Mouse (Mus musculus): ENCODE results near the gene Tmprss11a. TPM values are rescaled to one million over a fixed set of nuclear protein-coding genes. Genes with fewer than 3 reads are reported as not detected.

Tmprss11a gene
- polyA plus RNA-seq, 1 experiment from 2014 or later: 0.07 TPM

DNA sequence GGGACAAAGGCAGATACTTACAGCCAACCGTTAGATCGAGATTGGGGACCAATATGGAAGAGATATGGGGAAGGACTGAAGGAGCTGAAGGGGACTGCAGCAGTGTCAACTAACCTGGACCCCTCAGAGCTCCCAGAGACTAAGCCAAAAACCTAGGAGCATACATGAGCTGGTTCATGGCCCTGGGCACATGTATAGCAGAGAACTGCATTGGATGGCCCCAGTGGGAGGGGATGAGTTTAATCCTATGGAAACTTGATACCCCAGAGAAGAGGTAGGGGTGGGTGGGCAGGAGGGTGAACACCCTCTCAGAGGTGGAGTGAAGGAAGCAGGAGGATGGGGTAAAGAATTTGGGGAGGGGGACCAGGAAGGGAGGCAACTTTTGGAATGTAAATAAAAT, 60.8 kb downstream of the Tmprss11a start:
- no peak overlapping the region for H3K4me2 ChIP-seq
- 84% methylated on average over 2 of the region's 2 CpGs for WGBS
- ATAC-seq (ENCODE audit: insufficient read depth): no peak
- H3K27ac ChIP-seq (ENCODE audit: low read depth): no peak overlapping the region
- no peaks in the 10 kb centered on the region for H3K4me1 ChIP-seq (ENCODE audit: insufficient read depth)
- H3K9me3 ChIP-seq (ENCODE audit: low read depth, low read length): no peaks in the 10 kb centered on the region
- TF ChIP-seq CTCF (IDR thresholded peaks at IDR 0.05; ENCODE audit: low read depth): no peak
- H3K4me3 ChIP-seq (ENCODE audit: low read depth, low read length): no peak overlapping the region
- no peak overlapping the region for H3K9ac ChIP-seq
- no peaks in the 10 kb centered on the region for H3K36me3 ChIP-seq (ENCODE audit: insufficient read depth)
- no peaks in the 10 kb centered on the region for H3K27me3 ChIP-seq (ENCODE audit: insufficient read depth, low read length)
- no peak for DNase-seq

DNA sequence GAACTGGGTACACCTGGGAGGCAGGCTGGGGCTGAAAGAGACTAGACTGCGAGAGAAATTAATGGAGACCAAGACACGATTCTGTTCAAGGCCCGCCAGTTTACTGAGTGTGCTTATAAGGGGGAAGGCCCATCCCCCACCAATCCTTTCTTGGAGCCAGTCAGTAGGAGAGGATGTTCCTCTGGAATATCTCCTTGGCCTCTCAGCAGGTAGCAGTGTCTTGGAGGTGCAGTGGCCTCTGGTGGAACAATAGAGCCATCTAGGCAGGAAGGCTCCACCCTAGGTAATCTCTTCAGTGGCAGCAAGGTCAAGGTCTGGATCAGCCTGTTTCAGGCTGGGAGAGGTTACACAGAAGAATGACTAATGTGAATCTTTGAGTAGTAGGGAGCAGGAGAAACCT, 61.6 kb downstream of the Tmprss11a start:
- 76% methylated on average over 3 of the region's 3 CpGs for WGBS
- Histone ChIP-seq H3K36me3 (ENCODE audit: insufficient read depth) (no peaks in the 10 kb centered on the region), H3K27ac (ENCODE audit: low read depth) (no peak overlapping the region), H3K9ac (no peak overlapping the region), H3K4me1 (ENCODE audit: insufficient read depth) (no peaks in the 10 kb centered on the region), H3K9me3 (ENCODE audit: low read depth, low read length) (no peaks in the 10 kb centered on the region), H3K4me3 (ENCODE audit: low read depth, low read length) (no peak overlapping the region), H3K4me2 (no peak overlapping the region), H3K27me3 (ENCODE audit: insufficient read depth, low read length) (no peaks in the 10 kb centered on the region)
- DNase-seq: no peak
- no peak for ATAC-seq (ENCODE audit: insufficient read depth)
- TF ChIP-seq CTCF (IDR thresholded peaks at IDR 0.05; ENCODE audit: low read depth): no peak

DNA sequence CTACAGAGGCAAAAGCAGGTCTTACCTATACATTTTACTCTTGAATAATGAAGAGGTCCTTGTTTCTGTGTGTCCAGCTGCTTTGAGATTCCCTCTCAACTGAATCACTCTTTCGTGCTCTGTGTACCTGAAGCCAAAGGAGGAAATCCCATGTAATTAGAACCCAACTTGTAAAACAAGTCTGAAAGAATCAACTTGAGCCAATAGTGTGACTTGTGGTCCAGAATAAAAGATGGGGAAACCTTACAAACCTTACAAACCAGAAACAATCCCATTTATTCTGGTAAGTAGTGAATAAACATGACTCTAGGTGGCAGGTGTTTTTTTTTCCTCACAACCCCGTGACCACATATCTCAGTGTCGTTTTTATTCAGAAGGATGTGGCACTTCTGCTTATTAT, 95.5 kb downstream of the Tmprss11a start, which contains the start of gene Tmprss11d:
Tmprss11d (minus strand) TSS at position 101 of the 400 bp plus-strand sequence.
- Histone ChIP-seq H3K4me3 (ENCODE audit: low read depth, low read length) (no peak within 1 kb of the TSS), H3K9me3 (ENCODE audit: low read depth, low read length) (no peaks in the 10 kb centered on the region), H3K4me1 (ENCODE audit: insufficient read depth) (no peaks in the 10 kb centered on the region), H3K4me2 (no peak within 1 kb of the TSS), H3K9ac (no peak within 1 kb of the TSS), H3K36me3 (ENCODE audit: insufficient read depth) (no peaks in the 10 kb centered on the region), H3K27ac (ENCODE audit: low read depth) (no peak within 1 kb of the TSS), H3K27me3 (ENCODE audit: insufficient read depth, low read length) (no peaks in the 10 kb centered on the region)
- TF ChIP-seq CTCF (IDR thresholded peaks at IDR 0.05; ENCODE audit: low read depth): no peak
- DNase-seq (no peak), ATAC-seq (ENCODE audit: insufficient read depth) (no peak)
- WGBS: 39% methylated on average over 3 of the region's 3 CpGs

Other genes starting within 250 kb of the Tmprss11a start
- not detected in 2 replicates for gene Tmprss11c, start 179.7 kb downstream of the Tmprss11a start, polyA plus RNA-seq (2014; fragmentation: Nextera tagmentation; extraction: Ambion mirVana)
- gene Tmprss11d, start 95.6 kb downstream of the Tmprss11a start, polyA plus RNA-seq (2014; fragmentation: Nextera tagmentation; extraction: Ambion mirVana): not detected in 2 replicates
- gene Tmprss11g, start 49.6 kb upstream of the Tmprss11a start, polyA plus RNA-seq (2014; fragmentation: Nextera tagmentation; extraction: Ambion mirVana): not detected in 2 replicates
- not detected in 2 replicates for gene Tmprss11f, start 163.4 kb upstream of the Tmprss11a start, polyA plus RNA-seq (2014; fragmentation: Nextera tagmentation; extraction: Ambion mirVana)
- not detected in 2 replicates for gene Tmprss11b, start 207.4 kb upstream of the Tmprss11a start, polyA plus RNA-seq (2014; fragmentation: Nextera tagmentation; extraction: Ambion mirVana)

Measured in lung, embryonic 14.5 days (tissue).